Mouse (Mus musculus) lung, adult 2 months (tissue): Measurements from ENCODE around the gene Il17rd.

ENCODE experiments used
- CTCF ChIP-seq: fragments of 200-500 bp; IDR thresholded peaks from 2 replicates; pipeline ENCODE4 v1.5.1; 2011; ENCODE audit warnings: mild to moderate bottlenecking, low read length, control low read depth; ENCODE audit not compliant: insufficient read depth
- POLR2A ChIP-seq: fragments of 200-500 bp; IDR thresholded peaks from 2 replicates; pipeline ENCODE4 v1.6.1; 2011; ENCODE audit warnings: low read depth, mild to moderate bottlenecking, control low read depth, low read length, borderline replicate concordance; ENCODE audit errors: extremely low read depth

GRCm38 (mm10) chr14:27011561-27011960, 27.2 kb upstream of the Il17rd start:
- TF ChIP-seq CTCF (no peak), POLR2A (no peak)
